Mouse (Mus musculus) limb, embryonic 12.5 days (tissue): ENCODE data around the gene Ugcg. TPM values are rescaled to one million over a fixed set of nuclear protein-coding genes. Genes with fewer than 3 reads are reported as not detected.

Source experiments
- ATAC-seq: fragments of 200-750 bp; cut with Nextera tagmentation; 2 replicates; pipeline ENCODE4 v1.8.0; 2017; ENCODE audit warnings: low read depth, moderate TSS enrichment; ENCODE audit not compliant: insufficient number of reproducible peaks, insufficient read depth, low FRiP score, low TSS enrichment
- H3K27ac ChIP-seq: fragments of 300-500 bp; sonication (generic); 2 replicates; pipeline ENCODE4 v1.5.1; 2016; ENCODE audit warnings: mild to moderate bottlenecking, moderate library complexity
- H3K27me3 ChIP-seq: fragments of 300-500 bp; sonication (generic); 2 replicates; pipeline ENCODE4 v1.6.1; 2016; ENCODE audit warnings: mild to moderate bottlenecking, moderate library complexity
- H3K36me3 ChIP-seq: fragments of 300-500 bp; sonication (generic); 2 replicates; pipeline ENCODE4 v1.6.1; 2016; ENCODE audit warnings: mild to moderate bottlenecking, moderate library complexity
- H3K4me1 ChIP-seq: fragments of 300-500 bp; sonication (generic); replicated peaks from 2 replicates; pipeline ENCODE4 v1.6.1; 2016
- H3K4me2 ChIP-seq: fragments of 300-500 bp; sonication (generic); 2 replicates; pipeline ENCODE4 v1.6.1; 2016; ENCODE audit warnings: mild to moderate bottlenecking, moderate library complexity
- H3K4me3 ChIP-seq: fragments of 300-500 bp; sonication (generic); replicated peaks from 2 replicates; pipeline ENCODE4 v1.5.1; 2016; ENCODE audit warnings: mild to moderate bottlenecking
- H3K9ac ChIP-seq: fragments of 300-500 bp; sonication (generic); replicated peaks from 2 replicates; pipeline ENCODE4 v1.6.1; 2016; ENCODE audit warnings: mild to moderate bottlenecking, moderate library complexity
- H3K9me3 ChIP-seq: fragments of 300-500 bp; sonication (generic); 2 replicates; pipeline ENCODE4 v1.6.1; 2016; ENCODE audit warnings: mild to moderate bottlenecking, moderate library complexity
- WGBS: fragments of 180-500 bp; shearing (Covaris S2); methylation state at CpG from one replicate; pipeline ENCODE4 v1.1.7; 2016; 5-methylcytosine and 5-hydroxymethylcytosine counted together
- polyA plus RNA-seq: library from polyadenylated mRNA; unstranded; fragments of >200 nt; fragmentation: Nextera tagmentation; extraction: Ambion mirVana; gene quantifications from 2 replicates; pipeline ENCODE4 v1.2.1, GENCODE M21; 2016

The Ugcg gene
- polyA plus RNA-seq: 14.2 and 15.1 TPM in 2 replicates

- WGBS: under 1% methylated on average over 56 of the region's 99 CpGs
- H3K36me3 ChIP-seq: no peaks in the 10 kb centered on the region
- no peaks in the 10 kb centered on the region for H3K27me3 ChIP-seq
- peak within 1 kb of the TSS; percentile 90 for H3K9ac ChIP-seq
- H3K4me3 ChIP-seq: peak within 1 kb of the TSS; percentile 93
- peak within 1 kb of the TSS; percentile 73 for H3K4me2 ChIP-seq
- H3K4me1 ChIP-seq: peaks cover 10% of the 10 kb centered on the region
- H3K9me3 ChIP-seq: no peaks in the 10 kb centered on the region
- H3K27ac ChIP-seq: peak within 1 kb of the TSS; percentile 89
- ATAC-seq: peak; percentile 84
Measured at GRCm38 (mm10) chr4:59188802-59189545, at the start of gene Ugcg. Ugcg (plus strand) TSS chr4:59189257.

DNA sequence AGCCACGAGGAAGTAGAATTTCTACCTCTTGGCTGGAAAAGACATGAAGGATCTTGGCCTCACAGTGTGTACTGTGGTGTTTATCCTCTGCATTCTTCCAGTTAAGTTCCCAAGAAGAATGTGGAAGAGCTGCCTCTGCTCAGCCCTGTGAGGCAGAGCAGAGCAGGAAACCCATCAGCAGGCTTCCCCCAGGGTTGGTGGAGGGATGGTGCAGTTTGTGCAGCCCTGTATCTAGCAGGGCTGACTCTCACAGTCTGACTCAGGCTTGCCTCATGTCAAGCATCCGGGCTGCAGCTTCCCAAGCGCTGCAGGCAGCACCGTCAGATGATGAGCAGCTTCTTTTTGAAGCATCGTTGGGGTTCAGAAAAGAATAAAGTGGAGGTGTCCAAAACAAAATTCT, 40.0 kb upstream of the Ugcg start:
- Histone ChIP-seq H3K4me2 (no peak overlapping the region), H3K9me3 (no peaks in the 10 kb centered on the region), H3K27ac (no peak overlapping the region), H3K4me3 (no peak overlapping the region), H3K9ac (no peak overlapping the region), H3K4me1 (no peaks in the 10 kb centered on the region), H3K36me3 (no peaks in the 10 kb centered on the region), H3K27me3 (no peaks in the 10 kb centered on the region)
- no peak for ATAC-seq
- WGBS: 83% methylated on average over 5 of the region's 5 CpGs

DNA sequence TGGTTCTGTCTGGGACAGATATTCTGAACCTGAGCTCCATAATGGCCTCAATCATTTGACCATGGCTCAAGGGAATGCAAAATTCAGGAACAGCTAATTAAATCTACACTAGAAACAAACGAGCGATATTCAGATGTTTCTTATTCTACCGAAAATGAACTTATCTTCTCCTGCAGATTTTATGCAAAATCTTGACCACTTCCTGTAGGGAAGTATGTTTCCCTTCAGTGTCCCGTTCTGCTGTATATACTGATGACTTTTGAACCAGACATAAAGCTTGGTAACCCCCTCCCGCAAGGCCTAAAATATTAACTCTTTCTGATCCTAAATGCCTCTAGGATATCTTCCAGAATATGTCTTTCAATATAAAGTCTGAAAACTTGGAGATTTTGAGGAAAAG, 38.1 kb upstream of the Ugcg start:
- H3K9ac ChIP-seq: no peak overlapping the region
- no peaks in the 10 kb centered on the region for H3K27me3 ChIP-seq
- no peaks in the 10 kb centered on the region for H3K4me1 ChIP-seq
- no peak overlapping the region for H3K4me3 ChIP-seq
- no peaks in the 10 kb centered on the region for H3K9me3 ChIP-seq
- H3K27ac ChIP-seq: no peak overlapping the region
- no peak for ATAC-seq
- no peak overlapping the region for H3K4me2 ChIP-seq
- no peaks in the 10 kb centered on the region for H3K36me3 ChIP-seq
- WGBS: 69% methylated on average over 5 of the region's 5 CpGs

GRCm38 (mm10) chr4:59151953-59152352, 37.1 kb upstream of the Ugcg start:
- no peaks in the 10 kb centered on the region for H3K4me1 ChIP-seq
- no peak overlapping the region for H3K4me3 ChIP-seq

DNA sequence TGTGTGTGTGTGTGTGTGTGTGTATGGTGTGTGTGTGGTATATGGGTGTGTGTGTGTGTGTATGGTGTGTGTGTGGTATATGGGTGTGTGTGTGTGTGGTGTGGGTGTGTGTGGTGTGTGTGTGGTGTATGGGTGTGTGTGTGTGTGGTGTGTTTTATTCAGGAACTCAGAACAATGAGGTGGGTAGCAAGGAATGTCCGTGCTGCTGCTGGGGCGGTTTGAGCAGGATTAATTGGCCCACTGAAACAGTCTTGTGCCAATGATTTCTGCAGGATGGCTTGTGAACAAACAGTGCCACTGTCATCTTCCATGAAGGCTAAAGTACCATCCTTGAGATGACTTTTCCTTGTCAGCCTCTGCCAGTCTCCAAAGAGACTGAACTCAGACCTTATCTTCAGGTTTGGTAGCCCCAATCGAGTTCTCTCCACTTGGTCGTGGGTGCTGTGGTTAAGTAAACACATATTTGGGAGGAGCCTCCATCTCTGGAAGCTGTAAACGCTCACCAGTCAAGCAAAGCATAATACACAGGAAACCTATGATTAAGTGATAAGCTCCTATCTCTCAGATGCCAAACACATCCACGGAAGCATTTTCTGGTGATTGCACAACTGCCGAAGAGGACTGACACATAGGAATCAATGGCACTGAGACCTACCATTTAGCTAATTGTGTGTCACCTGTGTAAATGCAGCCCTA, 32.0 kb upstream of the Ugcg start:
- H3K27me3 ChIP-seq: no peaks in the 10 kb centered on the region
- H3K4me2 ChIP-seq: no peak overlapping the region
- H3K9me3 ChIP-seq: no peaks in the 10 kb centered on the region
- ATAC-seq: no peak
- H3K4me3 ChIP-seq: no peak overlapping the region
- H3K27ac ChIP-seq: no peak overlapping the region
- H3K4me1 ChIP-seq: no peaks in the 10 kb centered on the region
- no peak overlapping the region for H3K9ac ChIP-seq
- 77% methylated on average over 7 of the region's 7 CpGs for WGBS
- H3K36me3 ChIP-seq: no peaks in the 10 kb centered on the region

More at GRCm38 (mm10) chr4:59151953-59152352, 37.1 kb upstream of the Ugcg start:
- Histone ChIP-seq H3K9ac (no peak overlapping the region), H3K9me3 (no peaks in the 10 kb centered on the region), H3K36me3 (no peaks in the 10 kb centered on the region), H3K4me2 (no peak overlapping the region), H3K27me3 (no peaks in the 10 kb centered on the region), H3K27ac (no peak overlapping the region)
- no peak for ATAC-seq
- 75% methylated on average over 1 of the region's 1 CpGs for WGBS

- Histone ChIP-seq H3K9ac (no peak overlapping the region), H3K4me1 (no peaks in the 10 kb centered on the region), H3K36me3 (no peaks in the 10 kb centered on the region), H3K27me3 (no peaks in the 10 kb centered on the region), H3K4me2 (no peak overlapping the region), H3K4me3 (no peak overlapping the region), H3K9me3 (no peaks in the 10 kb centered on the region), H3K27ac (no peak overlapping the region)
- 76% methylated on average over 2 of the region's 2 CpGs for WGBS
- no peak for ATAC-seq
Measured at GRCm38 (mm10) chr4:59157654-59158053, 31.4 kb upstream of the Ugcg start.

GRCm38 (mm10) chr4:59160289-59160688, 28.8 kb upstream of the Ugcg start:
- H3K9ac ChIP-seq: no peak overlapping the region
- no peaks in the 10 kb centered on the region for H3K36me3 ChIP-seq
- H3K4me2 ChIP-seq: no peak overlapping the region
- 91% methylated on average over 5 of the region's 5 CpGs for WGBS
- H3K9me3 ChIP-seq: no peaks in the 10 kb centered on the region
- no peak overlapping the region for H3K27ac ChIP-seq
- H3K4me1 ChIP-seq: no peaks in the 10 kb centered on the region; the same call in 1 of the 2 replicates
- no peak for ATAC-seq
- no peak overlapping the region for H3K4me3 ChIP-seq
- no peaks in the 10 kb centered on the region for H3K27me3 ChIP-seq

- 55% methylated on average over 8 of the region's 8 CpGs for WGBS
- Histone ChIP-seq H3K27ac (no peak overlapping the region), H3K4me1 (no peaks in the 10 kb centered on the region; the same call in 1 of the 2 replicates), H3K9ac (no peak overlapping the region), H3K36me3 (no peaks in the 10 kb centered on the region), H3K9me3 (no peaks in the 10 kb centered on the region), H3K4me3 (no peak overlapping the region), H3K27me3 (no peaks in the 10 kb centered on the region), H3K4me2 (no peak overlapping the region)
- no peak for ATAC-seq
Measured at GRCm38 (mm10) chr4:59160959-59161670, 27.9 kb upstream of the Ugcg start.

GRCm38 (mm10) chr4:59164034-59164433, 25.0 kb upstream of the Ugcg start:
- Histone ChIP-seq H3K36me3 (no peaks in the 10 kb centered on the region), H3K4me3 (no peak overlapping the region), H3K4me2 (no peak overlapping the region), H3K9ac (no peak overlapping the region), H3K4me1 (no peaks in the 10 kb centered on the region; the same call in 1 of the 2 replicates), H3K27ac (no peak overlapping the region), H3K9me3 (no peaks in the 10 kb centered on the region), H3K27me3 (no peaks in the 10 kb centered on the region)
- WGBS: 70% methylated on average over 2 of the region's 2 CpGs
- no peak for ATAC-seq

- no peak overlapping the region for H3K27ac ChIP-seq
- WGBS: 91% methylated on average over 2 of the region's 2 CpGs
Measured at GRCm38 (mm10) chr4:59167251-59167847, 21.7 kb upstream of the Ugcg start.

DNA sequence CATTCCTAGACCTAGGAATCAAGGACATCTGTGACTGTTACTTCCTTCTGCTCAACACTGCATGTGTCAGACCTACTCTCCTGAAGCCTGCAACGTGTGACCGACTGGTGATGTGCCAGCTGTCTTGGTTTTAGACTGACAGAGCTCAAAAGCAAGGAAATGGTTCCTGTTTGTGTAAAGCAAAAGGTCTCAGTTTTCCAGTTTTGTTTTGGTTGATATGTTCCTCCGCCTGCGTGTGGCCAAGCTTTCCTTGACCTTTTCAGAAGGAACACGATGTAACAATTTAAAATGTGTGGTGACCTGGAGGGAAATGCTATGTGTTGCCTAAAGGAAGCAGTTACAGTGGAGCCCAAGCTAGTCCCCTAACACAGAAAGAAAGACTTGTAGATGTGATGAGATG, 19.1 kb upstream of the Ugcg start:
- Histone ChIP-seq H3K36me3 (no peaks in the 10 kb centered on the region), H3K4me3 (no peak overlapping the region), H3K4me2 (no peak overlapping the region), H3K4me1 (no peaks in the 10 kb centered on the region), H3K9me3 (no peaks in the 10 kb centered on the region), H3K27me3 (no peaks in the 10 kb centered on the region), H3K27ac (no peak overlapping the region), H3K9ac (no peak overlapping the region)
- ATAC-seq: no peak
- WGBS: 86% methylated on average over 5 of the region's 5 CpGs

More at GRCm38 (mm10) chr4:59167251-59167847, 21.7 kb upstream of the Ugcg start:
- Histone ChIP-seq H3K36me3 (no peaks in the 10 kb centered on the region), H3K4me3 (no peak overlapping the region), H3K4me1 (no peaks in the 10 kb centered on the region; the same call in 1 of the 2 replicates), H3K9ac (no peak overlapping the region), H3K4me2 (no peak overlapping the region), H3K9me3 (no peaks in the 10 kb centered on the region), H3K27me3 (no peaks in the 10 kb centered on the region)
- no peak for ATAC-seq
